Mouse (Mus musculus) stomach, postnatal 0 days (tissue): ENCODE measurements at regions not wholly inside any gene's neighbourhood (a gene's known extent, or its start where the extent isn't known, plus 50 kb on each side); places are given as distances from the start of the nearest gene placed in this dataset.

Experiments used
- CTCF ChIP-seq: IDR thresholded peaks from 2 replicates; pipeline ENCODE4 v1.5.1; 2016; ENCODE audit warnings: antibody characterized with exemption, low read depth, mild to moderate bottlenecking, moderate library complexity
- EP300 ChIP-seq: optimal IDR thresholded peaks from 2 replicates; pipeline ENCODE3; 2016; ENCODE audit warnings: antibody characterized with exemption

DNA sequence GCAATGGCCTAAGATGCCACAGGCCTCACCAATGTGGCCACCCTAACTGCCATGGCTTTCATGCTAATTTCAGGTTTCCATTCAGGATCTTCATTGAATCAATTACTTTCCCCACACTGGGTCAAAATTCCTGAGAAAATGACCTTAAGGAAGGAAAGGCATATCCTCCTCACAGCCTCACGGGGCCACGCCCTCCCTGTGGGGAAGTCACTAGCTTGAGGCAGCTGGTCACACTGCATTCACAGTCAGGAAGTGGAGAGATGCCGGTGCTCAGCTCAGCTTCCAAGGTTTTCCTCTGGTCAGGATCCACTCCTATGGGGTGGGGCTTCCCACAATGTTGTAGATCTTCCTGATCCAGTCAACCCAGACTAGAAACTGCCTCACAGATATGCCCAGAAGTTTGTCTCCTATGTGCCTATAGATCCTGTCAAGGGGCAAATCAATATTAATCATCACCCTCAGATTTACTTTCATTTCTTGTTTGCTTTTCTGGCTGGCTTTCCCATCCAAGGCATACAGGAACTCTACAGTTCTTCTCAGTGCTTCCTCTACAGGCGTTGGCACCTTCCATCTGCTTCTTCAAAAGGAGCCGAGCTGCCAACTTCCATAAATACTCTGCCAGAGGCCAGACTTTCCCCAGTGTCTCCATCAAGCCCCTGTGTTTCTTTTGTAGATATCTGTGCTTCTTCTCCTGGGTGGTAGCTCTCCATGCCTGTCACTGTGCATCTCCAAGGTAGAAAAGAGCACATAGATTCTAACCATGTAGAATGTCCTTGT is 273.2 kb upstream of the Thsd7b start:
- no peak for TF ChIP-seq EP300
- TF ChIP-seq CTCF, result no peak
